Mouse (Mus musculus): ENCODE measurements around the gene Hipk4. TPM values are rescaled to one million over a fixed set of nuclear protein-coding genes. Genes with fewer than 3 reads are reported as not detected.

The Hipk4 gene
- total RNA-seq, 2 experiments from 2014 or later: 2.4 TPM; not detected in 1

DNA sequence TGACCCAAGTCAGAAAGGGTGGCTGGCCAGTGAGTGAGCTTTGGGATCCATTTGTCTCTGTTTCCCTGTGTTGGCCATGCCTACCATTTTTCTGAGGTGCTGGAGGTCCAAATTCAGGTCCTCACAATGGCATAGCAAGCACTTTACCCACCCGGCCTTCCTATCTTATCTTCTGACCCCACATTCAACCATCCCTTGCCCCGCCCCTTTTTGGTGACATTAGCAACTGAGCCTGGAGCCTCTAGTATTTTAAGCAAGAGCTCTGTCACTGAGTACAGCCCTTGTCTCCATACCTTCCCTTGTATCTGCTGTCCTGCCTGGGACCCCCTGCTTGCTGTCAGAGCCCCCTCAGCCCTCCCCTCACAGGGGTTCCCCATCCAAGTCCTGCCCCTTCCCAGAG is 12.3 kb downstream of the Hipk4 start:
- peak; percentile 78 for ATAC-seq (replicated peaks; ENCODE audit: low FRiP score, low TSS enrichment, poor library complexity, severe bottlenecking)

DNA sequence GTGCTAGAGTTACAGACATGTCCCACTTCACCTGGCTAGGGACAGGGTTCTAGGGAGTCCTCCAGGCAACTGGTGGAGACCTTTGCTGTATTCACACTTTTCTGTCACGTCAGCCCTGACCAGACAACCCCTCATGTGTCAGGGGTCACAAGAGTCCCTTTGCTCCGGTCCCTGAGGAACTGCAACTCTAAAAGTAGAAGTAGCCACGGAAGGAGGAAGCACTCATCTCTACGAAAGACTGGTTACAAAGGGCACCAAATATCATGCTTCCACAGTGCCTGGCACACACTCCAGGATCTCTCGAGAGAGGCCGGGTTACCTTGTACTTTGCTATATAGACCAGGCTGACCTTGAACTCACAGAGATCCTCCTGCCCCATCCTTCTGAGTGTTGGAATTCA is 13.6 kb downstream of the Hipk4 start:
- ATAC-seq (replicated peaks; ENCODE audit: low FRiP score, low TSS enrichment, poor library complexity, severe bottlenecking): no peak

DNA sequence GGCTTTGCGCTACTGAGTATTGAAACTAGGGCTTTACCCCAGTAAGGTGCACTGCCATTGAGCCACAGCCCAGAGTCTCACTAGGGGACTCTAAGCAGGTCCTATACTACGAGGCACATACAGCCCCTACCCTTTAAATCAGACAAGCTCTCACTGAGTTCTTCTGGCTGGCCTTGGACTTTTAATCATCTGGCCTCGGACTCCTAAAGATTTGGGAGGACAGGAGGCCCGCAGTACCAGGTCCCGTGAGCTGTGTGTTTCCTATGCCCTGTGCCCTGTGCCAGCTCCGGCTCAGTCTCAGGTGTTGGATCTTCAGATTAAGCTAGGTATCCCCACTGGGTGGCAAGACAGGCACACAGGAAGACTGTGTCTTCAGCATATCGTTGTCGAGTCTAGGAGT is 14.9 kb downstream of the Hipk4 start:
- no peak for ATAC-seq (replicated peaks; ENCODE audit: low FRiP score, low TSS enrichment, poor library complexity, severe bottlenecking)

DNA sequence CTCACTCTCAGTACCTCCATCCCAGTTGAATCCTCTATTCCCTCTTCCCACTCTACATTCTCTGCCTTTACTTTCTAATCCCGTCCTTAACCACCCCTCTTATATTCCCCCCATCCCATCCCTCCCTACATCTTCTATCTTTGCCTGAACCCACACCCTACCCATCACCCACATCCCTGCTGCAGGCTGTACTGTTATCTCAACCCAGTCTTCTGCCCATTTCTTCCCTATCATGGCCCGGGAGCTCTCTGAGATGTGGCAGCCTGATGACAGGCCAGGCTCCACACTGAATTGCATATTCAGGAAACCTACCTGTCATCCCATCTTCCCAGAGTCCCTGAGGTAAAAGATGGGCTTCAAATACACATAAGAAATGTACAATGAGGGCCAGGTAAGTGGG is 15.7 kb downstream of the Hipk4 start:
- ATAC-seq (replicated peaks; ENCODE audit: low FRiP score, low TSS enrichment, poor library complexity, severe bottlenecking): no peak

DNA sequence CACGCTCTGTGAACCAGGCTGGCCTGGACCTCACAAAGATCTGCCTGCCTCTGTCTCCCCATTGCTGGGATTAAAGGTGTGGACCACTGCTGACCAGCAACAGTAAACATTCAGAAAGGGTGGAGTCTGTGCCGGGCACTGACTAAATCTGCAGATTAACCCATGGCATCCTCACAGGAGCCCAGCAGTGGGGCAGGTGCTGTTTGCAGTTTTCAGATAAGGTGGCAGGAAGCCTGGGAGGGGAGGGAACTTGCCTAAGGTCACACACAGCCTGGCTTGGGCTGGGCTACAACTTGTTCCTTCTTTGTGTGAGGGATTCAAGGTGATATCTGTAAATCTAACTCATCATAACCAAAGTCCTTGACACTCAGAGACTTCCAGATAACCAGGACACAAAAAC is 17.5 kb downstream of the Hipk4 start:
- peak; percentile 57 for ATAC-seq (replicated peaks; ENCODE audit: low FRiP score, low TSS enrichment, poor library complexity, severe bottlenecking)

DNA sequence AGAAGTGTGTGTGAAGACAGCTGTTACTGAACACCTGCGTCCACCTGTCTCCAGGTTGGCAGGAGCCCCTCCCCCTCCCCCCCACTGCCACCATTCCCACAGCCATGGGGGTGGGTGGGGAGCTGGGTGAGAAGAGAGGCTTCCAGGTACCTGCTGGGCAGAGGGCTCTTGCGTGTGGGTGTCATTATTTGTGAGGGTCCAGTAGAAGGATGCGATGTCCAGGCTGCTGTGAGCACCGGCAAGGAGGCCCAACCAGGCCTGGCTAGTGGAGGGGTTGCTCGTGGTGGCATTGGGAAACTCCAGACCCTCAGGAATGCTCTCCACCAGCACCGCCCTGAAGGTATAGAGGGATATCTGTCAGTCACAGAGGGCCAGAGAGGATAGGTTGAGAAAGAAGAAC is 17.9 kb downstream of the Hipk4 start:
- no peak for ATAC-seq (replicated peaks; ENCODE audit: low FRiP score, low TSS enrichment, poor library complexity, severe bottlenecking)

DNA sequence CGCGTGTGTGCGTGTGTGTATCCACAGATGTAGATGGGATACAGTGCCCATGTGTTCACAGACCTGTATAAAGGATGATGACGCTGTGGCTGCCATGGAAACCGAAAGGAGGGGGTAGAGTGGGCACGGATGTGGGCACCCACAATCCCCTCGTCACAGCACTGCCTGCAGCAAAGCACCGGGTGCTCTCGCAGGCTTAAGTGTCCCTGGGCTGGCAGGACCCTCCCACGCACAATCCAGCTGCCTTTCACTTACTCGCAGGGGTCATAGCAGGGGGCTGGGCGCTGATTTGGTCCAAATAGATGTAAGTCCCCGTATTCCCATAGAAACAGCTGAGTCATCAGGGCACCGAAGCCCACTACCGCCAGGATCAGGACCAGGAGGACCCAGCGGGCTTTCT is 18.4 kb downstream of the Hipk4 start:
- peak; percentile 47 for ATAC-seq (replicated peaks; ENCODE audit: low FRiP score, low TSS enrichment, poor library complexity, severe bottlenecking)

DNA sequence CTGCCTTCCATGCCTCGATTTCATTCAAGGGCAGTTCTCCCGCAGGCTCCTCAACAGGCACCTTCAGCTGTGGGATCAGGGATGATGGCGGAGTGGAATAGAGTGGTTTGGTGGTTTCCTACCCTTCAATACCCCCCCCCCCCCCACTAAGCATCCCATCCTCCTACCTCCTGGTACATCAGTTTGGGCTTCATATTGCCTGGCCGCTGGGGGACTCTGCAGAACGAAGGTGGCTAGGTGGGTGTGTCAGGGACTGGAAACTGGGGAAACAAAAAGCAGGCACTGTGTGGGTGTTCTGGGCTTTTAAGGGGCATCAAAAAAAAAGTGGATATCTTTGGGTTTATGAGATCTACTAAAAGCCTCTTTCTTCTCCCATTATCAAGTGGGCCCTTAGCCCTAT is 18.9 kb downstream of the Hipk4 start:
- no peak for ATAC-seq (replicated peaks; ENCODE audit: low FRiP score, low TSS enrichment, poor library complexity, severe bottlenecking)

DNA sequence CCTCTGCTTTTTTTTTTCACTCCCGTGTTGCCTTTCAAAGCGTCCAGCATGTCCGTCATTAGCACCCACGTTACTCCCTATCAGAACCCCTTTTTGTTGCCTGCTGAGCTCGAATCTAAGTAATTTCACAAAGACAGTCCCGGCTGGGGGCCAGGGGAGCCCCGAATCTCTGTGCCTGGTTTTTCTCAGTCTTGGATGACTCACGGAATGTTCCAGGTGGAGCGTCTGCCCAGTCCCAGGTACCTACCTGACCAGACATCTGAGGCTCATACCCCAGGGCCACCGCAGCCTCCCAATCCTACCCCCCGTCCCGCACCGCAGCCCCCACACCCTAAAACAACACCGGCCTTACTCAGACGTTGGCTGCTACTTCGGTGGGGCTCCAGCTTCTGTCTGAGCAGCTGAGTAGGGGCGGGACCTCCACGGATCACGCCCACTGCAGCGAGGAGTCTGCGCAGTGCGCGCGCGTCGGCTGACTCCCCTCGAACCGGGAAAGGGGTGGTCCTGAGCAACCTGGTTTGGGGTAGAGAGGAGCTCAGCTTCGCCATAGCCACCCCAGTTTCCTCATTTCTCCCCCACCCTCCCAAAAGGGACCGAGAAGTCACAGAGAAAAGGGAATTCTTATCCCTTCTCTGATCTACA is 19.4 kb downstream of the Hipk4 start:
- ATAC-seq (replicated peaks; ENCODE audit: low FRiP score, low TSS enrichment, poor library complexity, severe bottlenecking): peak; percentile 80

DNA sequence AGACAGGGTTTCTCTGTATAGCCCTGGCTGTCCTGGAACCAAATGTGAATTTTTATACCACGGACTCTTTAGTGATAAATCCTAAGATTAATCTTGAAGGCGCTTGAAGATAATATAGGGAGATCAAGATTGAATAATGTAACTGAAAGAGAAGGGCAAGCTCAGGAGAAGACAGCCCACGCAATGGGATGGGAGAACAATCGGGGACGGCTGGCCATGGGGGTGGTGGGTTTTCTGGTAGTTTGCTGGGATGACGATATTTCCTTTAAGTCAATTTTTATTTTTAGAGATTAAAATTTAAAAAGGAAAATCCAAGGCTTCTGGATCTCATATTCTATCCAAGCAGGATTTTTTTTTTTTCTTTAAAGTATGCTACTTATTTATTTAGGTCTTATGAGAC is 20.0 kb downstream of the Hipk4 start:
- no peak for ATAC-seq (replicated peaks; ENCODE audit: low FRiP score, low TSS enrichment, poor library complexity, severe bottlenecking)

DNA sequence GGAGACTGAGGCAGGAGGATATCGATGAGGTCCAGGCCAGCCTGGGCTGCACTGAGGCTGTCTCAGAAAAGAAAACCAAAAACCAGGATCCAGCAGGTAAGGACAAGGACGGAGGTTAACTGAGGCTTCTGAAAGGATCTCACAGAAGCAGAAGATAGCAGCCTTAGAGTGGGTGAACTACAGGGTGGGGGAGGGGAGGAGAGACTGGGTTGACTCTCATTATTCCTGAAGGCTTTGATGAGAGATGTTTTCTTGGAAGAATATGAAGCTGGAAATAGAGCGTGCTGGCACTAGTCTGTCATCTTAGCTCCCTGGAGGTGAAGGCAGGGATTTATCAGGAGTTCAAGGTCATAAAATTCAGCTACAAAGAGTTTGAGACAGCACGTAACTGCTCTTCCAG is 20.8 kb downstream of the Hipk4 start:
- no peak for ATAC-seq (replicated peaks; ENCODE audit: low FRiP score, low TSS enrichment, poor library complexity, severe bottlenecking)

DNA sequence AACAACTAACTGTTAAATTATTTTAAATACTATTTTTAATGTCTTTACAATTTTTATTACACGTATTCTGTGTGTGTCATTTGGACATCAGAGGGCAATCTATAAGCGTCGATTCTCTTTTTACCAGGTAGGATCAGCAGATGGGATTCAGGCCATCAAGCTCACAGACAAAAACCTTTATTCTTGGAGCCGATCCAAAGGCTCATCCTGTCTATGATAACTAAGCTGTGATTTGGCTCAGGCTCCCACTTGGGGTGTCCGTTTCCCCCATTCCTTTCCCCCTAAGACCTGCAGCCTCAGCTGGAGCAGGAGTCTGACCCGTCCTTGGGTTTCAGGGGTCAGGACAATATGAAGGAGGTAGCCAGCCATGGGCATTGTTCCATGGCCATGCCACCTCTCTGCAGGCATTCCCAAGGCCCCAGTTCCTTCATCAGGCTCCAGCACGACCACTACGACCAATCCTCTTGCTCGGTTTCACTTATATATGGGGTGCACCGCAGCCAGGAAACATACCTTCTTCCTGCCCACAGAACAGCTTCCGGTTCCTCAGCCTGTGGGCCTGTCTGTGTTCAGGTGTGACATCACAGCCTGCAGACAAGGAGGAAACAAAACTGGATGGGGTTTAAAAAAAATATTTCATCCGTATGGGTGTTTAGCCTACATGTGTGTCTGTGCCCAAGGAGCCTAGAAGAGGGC is 21.8 kb downstream of the Hipk4 start:
- no peak for ATAC-seq (replicated peaks; ENCODE audit: low FRiP score, low TSS enrichment, poor library complexity, severe bottlenecking)

DNA sequence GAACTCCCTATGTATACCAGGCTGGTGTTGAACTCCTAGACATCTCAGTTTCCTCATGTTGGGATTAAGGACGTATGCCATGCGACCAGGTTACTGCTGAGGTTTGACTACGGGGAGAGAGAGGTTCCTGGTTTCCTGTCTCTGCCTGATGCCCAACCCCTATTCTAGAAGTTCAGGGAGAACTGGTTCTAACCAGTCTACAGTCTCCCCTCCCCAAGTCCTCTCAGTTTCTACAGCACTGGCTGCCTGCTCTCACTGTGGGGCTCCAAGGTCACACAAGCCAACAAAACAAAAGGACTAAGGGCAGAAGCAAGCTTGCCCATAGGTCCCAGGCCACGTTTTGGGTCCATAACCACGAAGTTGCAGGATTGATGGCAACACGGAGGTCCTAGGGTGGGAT is 26.5 kb downstream of the Hipk4 start:
- ATAC-seq (replicated peaks; ENCODE audit: low FRiP score, low TSS enrichment, poor library complexity, severe bottlenecking): no peak

DNA sequence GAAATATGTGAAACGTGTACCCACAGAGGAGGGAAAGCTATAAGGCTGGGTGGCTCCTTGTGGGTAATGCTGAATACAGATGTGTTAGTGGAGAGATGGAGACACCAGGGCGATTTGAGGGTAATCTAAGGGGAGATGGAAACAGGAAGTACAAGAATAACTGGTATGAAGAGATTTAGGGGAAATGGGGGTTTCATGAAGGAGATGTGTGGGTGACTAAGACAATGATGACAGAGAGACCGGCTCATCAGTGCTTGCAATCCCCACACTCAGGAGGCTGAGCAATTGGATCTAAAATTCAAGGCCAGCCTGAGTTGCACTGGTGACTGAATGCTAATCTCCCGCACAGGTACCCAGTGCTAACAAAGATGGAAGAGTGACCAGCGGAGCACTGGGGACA is 29.0 kb downstream of the Hipk4 start:
- ATAC-seq (replicated peaks; ENCODE audit: low FRiP score, low TSS enrichment, poor library complexity, severe bottlenecking): no peak

DNA sequence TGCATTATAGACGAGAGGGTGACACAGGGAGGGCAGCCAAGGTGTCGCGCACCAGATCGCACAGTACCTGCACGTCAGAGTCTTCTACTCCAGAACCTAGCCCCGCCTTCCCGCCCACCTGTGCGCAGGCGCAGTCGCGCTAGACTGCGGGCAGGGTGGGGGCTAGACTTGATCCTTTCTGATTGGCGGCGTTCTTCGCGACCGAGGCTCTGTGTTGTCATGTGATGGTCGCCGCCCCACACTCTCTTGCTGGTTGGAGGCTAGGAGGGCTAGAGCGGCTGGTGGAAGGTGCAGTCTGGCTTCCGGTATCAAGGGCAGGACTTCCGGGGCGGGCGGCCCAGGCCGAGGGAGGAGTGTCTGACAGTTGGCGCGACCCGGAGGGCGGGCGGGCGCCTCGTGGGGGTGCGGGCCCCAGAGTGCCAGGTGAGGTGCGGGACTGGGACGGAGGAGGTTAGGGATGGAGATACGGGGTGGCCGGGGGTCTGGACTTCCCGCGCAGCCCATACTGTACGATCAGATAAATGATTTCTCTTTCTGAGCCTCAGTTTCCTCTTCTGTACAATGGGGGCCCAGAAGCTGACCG is 30.0 kb downstream of the Hipk4 start, which contains the start of the genes Pld3 and 2310022A10Rik:
Gene Pld3 (minus strand): TSS at position 288 of the 583 bp plus-strand sequence.
Gene 2310022A10Rik (plus strand): TSS at position 303 of the 583 bp plus-strand sequence.
- peak; percentile 100 for ATAC-seq (replicated peaks; ENCODE audit: low FRiP score, low TSS enrichment, poor library complexity, severe bottlenecking)

DNA sequence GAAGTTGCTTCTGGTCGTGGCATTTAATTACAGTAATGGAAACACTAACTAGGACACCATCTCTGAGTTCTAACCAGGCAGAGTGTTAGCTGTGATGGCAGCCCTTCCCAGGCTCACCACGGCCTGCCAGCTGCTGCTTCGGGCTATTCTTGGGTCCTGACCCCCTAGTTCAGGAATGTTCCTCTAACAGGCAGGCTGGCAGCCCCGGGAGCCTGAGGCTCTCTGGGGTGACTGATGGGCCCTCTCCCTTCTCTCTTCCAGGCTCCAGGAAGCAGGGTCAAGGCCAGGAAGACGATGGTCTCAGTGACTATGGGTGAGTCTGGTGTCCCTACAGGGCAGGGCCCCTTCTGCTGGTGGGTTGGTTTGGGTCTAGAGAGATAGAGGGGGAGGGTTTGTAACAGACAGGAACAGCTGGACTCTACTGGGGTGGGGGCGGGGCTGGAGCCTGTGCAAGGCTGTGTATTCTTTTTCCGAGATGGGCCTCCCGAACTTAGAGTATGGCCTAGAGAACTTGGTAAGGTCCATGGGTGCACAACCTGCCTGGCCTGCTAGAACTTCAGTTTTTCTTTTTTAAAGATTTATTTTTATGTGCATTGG is 37.3 kb downstream of the Hipk4 start:
- no peak for ATAC-seq (replicated peaks; ENCODE audit: low FRiP score, low TSS enrichment, poor library complexity, severe bottlenecking)

DNA sequence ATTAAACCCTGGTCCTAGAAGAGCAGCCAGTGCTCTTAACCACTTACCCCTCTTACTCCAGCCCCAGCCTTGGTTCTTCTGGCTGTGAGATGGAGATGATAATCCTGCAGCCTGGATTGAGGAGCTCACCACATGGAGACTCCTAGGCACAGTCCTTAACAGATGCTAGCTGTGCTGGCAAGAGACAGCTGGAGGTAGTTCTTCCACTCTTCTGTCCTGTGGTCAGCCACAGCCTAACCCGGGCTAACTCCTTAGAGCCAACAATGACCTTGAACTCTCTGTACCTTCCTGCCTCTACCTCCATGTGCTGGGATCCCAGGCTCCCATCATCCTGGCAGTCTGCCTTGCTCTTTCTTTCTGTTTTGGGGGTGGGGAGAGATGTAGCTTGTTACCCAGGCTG is 37.9 kb downstream of the Hipk4 start:
- no peak for ATAC-seq (replicated peaks; ENCODE audit: low FRiP score, low TSS enrichment, poor library complexity, severe bottlenecking)

DNA sequence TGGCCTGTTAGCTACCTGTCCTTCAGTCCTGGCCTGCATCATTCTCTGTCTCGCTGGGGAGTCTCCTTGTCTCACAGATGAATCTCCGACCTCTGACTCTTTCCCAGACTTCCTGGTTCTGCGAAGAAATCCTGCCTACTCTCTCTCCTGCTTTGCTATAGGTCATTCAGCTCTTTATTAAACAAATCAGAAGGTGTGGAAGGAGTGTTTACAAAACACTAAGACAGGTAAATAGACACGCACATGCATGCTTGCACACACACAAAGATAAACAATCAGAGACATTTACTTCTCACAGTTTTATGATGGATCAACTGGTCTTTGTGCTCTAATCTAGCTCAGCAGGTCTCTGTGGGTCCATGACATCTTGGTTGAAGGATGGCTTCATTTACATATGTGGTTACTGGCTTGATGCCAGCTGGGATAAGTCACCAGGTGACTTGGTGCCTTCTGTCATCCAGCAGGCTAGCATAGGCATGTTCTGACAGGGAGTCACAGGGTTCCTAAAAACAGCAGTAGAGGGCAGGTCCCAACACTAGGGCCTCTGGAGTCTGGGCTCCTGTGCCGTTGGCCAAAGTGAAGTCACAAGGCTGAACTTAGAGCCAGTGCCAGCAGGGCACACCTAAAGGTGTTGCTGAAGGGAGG is 46.6 kb downstream of the Hipk4 start:
- ATAC-seq (replicated peaks; ENCODE audit: low FRiP score, low TSS enrichment, poor library complexity, severe bottlenecking): 0 out of 2 replicates have a peak, but pooled peaks have one; percentile 55

DNA sequence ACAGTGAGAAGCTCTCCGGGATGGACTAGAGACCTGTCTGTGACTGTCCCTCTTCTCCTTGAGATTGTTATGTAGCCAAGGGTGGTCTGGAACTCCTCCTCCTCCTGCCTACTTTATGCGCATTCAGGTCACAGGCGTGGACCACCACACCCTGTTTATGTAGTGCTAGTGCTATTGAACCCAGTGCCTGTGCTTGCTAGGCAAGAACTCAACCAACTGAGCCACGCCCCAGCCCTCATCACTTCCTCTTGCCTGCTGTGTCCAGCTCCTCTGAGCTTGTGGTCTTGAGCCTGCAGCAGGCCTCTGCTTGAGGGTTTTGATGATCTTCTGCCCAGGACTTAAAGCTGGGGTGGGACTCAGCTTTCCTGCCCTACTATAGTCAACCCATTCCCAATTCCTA is 49.1 kb downstream of the Hipk4 start:
- ATAC-seq (replicated peaks; ENCODE audit: low FRiP score, low TSS enrichment, poor library complexity, severe bottlenecking): no peak

All from megakaryocyte-erythroid progenitor cell, adult 5-6 weeks (primary cell).